Mouse (Mus musculus): Measurements from ENCODE around the gene Pcsk7. TPM values are rescaled to one million over a fixed set of nuclear protein-coding genes. Genes with fewer than 3 reads are reported as not detected.

Gene Pcsk7
- polyA plus RNA-seq, 1 experiment from 2014 or later = 16.4 TPM

- Histone ChIP-seq H3K27ac (replicated peaks) (no peak overlapping the region), H3K27me3 (replicated peaks) (no peaks in the 10 kb centered on the region), H3K4me2 (no peak overlapping the region), H3K4me3 (no peak overlapping the region), H3K9me3 (no peaks in the 10 kb centered on the region), H3K4me1 (peaks cover 18% of the 10 kb centered on the region), H3K9ac (no peak overlapping the region), H3K36me3 (peaks cover 64% of the 10 kb centered on the region)
- no peak for ATAC-seq (ENCODE audit: extremely low read depth, insufficient number of reproducible peaks, low FRiP score, low TSS enrichment)
- WGBS = 89% methylated on average over 6 of the region's 6 CpGs
Measured at GRCm38 (mm10) chr9:45939794-45940193, 33.5 kb downstream of the Pcsk7 start.

- H3K36me3 ChIP-seq = peaks cover 80% of the 10 kb centered on the region
Measured at GRCm38 (mm10) chr9:45941329-45941888, 35.1 kb downstream of the Pcsk7 start.

GRCm38 (mm10) chr9:45942464-45942863, 36.2 kb downstream of the Pcsk7 start:
- Histone ChIP-seq H3K27me3 (replicated peaks) (no peaks in the 10 kb centered on the region), H3K4me1 (no peaks in the 10 kb centered on the region), H3K4me2 (no peak overlapping the region), H3K9ac (no peak overlapping the region), H3K4me3 (no peak overlapping the region), H3K9me3 (no peaks in the 10 kb centered on the region), H3K36me3 (peaks cover 91% of the 10 kb centered on the region), H3K27ac (replicated peaks) (no peak overlapping the region)
- ATAC-seq (ENCODE audit: extremely low read depth, insufficient number of reproducible peaks, low FRiP score, low TSS enrichment) = no peak
- WGBS = 88% methylated on average over 16 of the region's 16 CpGs

More at GRCm38 (mm10) chr9:45941329-45941888, 35.1 kb downstream of the Pcsk7 start:
- Histone ChIP-seq H3K27ac (replicated peaks) (no peak overlapping the region), H3K4me1 (peaks cover 5% of the 10 kb centered on the region), H3K9ac (no peak overlapping the region), H3K4me3 (no peak overlapping the region), H3K27me3 (replicated peaks) (no peaks in the 10 kb centered on the region), H3K4me2 (no peak overlapping the region), H3K9me3 (no peaks in the 10 kb centered on the region)
- WGBS = 70% methylated on average over 18 of the region's 18 CpGs
- no peak for ATAC-seq (ENCODE audit: extremely low read depth, insufficient number of reproducible peaks, low FRiP score, low TSS enrichment)

GRCm38 (mm10) chr9:45942916-45943315, 36.6 kb downstream of the Pcsk7 start:
- 82% methylated on average over 8 of the region's 8 CpGs for WGBS
- H3K27ac ChIP-seq (replicated peaks) = no peak overlapping the region
- no peaks in the 10 kb centered on the region for H3K27me3 ChIP-seq (replicated peaks)
- no peaks in the 10 kb centered on the region for H3K9me3 ChIP-seq
- no peak overlapping the region for H3K4me2 ChIP-seq
- peaks cover 95% of the 10 kb centered on the region for H3K36me3 ChIP-seq
- no peak overlapping the region for H3K4me3 ChIP-seq
- ATAC-seq (ENCODE audit: extremely low read depth, insufficient number of reproducible peaks, low FRiP score, low TSS enrichment) = no peak
- no peaks in the 10 kb centered on the region for H3K4me1 ChIP-seq
- H3K9ac ChIP-seq = no peak overlapping the region

GRCm38 (mm10) chr9:45943628-45944505, 37.6 kb downstream of the Pcsk7 start:
- Histone ChIP-seq H3K9ac (no peak overlapping the region), H3K4me1 (no peaks in the 10 kb centered on the region), H3K36me3 (peaks cover 95% of the 10 kb centered on the region), H3K27me3 (replicated peaks) (no peaks in the 10 kb centered on the region), H3K4me3 (no peak overlapping the region), H3K27ac (replicated peaks) (no peak overlapping the region), H3K9me3 (no peaks in the 10 kb centered on the region), H3K4me2 (no peak overlapping the region)
- no peak for ATAC-seq (ENCODE audit: extremely low read depth, insufficient number of reproducible peaks, low FRiP score, low TSS enrichment)
- WGBS = 92% methylated on average over 8 of the region's 8 CpGs

GRCm38 (mm10) chr9:45944506-45945400, 38.5 kb downstream of the Pcsk7 start:
- Histone ChIP-seq H3K27ac (replicated peaks) (no peak overlapping the region), H3K9ac (no peak overlapping the region), H3K4me3 (no peak overlapping the region), H3K9me3 (no peaks in the 10 kb centered on the region), H3K27me3 (replicated peaks) (no peaks in the 10 kb centered on the region), H3K4me2 (no peak overlapping the region), H3K4me1 (no peaks in the 10 kb centered on the region), H3K36me3 (peaks cover 95% of the 10 kb centered on the region)
- 80% methylated on average over 13 of the region's 13 CpGs for WGBS
- ATAC-seq (ENCODE audit: extremely low read depth, insufficient number of reproducible peaks, low FRiP score, low TSS enrichment) = no peak

GRCm38 (mm10) chr9:45945721-45946120, 39.4 kb downstream of the Pcsk7 start:
- H3K9ac ChIP-seq = no peak overlapping the region
- no peak for ATAC-seq (ENCODE audit: extremely low read depth, insufficient number of reproducible peaks, low FRiP score, low TSS enrichment)
- H3K4me3 ChIP-seq = no peak overlapping the region
- H3K36me3 ChIP-seq = peaks cover 99% of the 10 kb centered on the region
- no peaks in the 10 kb centered on the region for H3K27me3 ChIP-seq (replicated peaks)
- WGBS = 89% methylated on average over 13 of the region's 13 CpGs
- no peak overlapping the region for H3K27ac ChIP-seq (replicated peaks)
- no peaks in the 10 kb centered on the region for H3K9me3 ChIP-seq
- no peaks in the 10 kb centered on the region for H3K4me1 ChIP-seq
- no peak overlapping the region for H3K4me2 ChIP-seq

GRCm38 (mm10) chr9:45946182-45946871, 40.0 kb downstream of the Pcsk7 start:
- Histone ChIP-seq H3K27ac (replicated peaks) (no peak overlapping the region), H3K4me1 (no peaks in the 10 kb centered on the region), H3K4me3 (no peak overlapping the region), H3K36me3 (peaks cover 99% of the 10 kb centered on the region), H3K9ac (no peak overlapping the region), H3K27me3 (replicated peaks) (no peaks in the 10 kb centered on the region), H3K9me3 (no peaks in the 10 kb centered on the region), H3K4me2 (no peak overlapping the region)
- WGBS = 81% methylated on average over 16 of the region's 16 CpGs
- ATAC-seq (ENCODE audit: extremely low read depth, insufficient number of reproducible peaks, low FRiP score, low TSS enrichment) = no peak

GRCm38 (mm10) chr9:45946872-45947183, 40.5 kb downstream of the Pcsk7 start:
- Histone ChIP-seq H3K36me3 (peaks cover 99% of the 10 kb centered on the region), H3K9me3 (no peaks in the 10 kb centered on the region), H3K4me2 (no peak overlapping the region), H3K4me1 (no peaks in the 10 kb centered on the region), H3K27me3 (replicated peaks) (no peaks in the 10 kb centered on the region), H3K4me3 (no peak overlapping the region), H3K9ac (no peak overlapping the region), H3K27ac (replicated peaks) (no peak overlapping the region)
- ATAC-seq (ENCODE audit: extremely low read depth, insufficient number of reproducible peaks, low FRiP score, low TSS enrichment) = no peak
- 85% methylated on average over 10 of the region's 10 CpGs for WGBS

- Histone ChIP-seq H3K4me3 (no peak overlapping the region), H3K27me3 (replicated peaks) (no peaks in the 10 kb centered on the region), H3K4me2 (no peak overlapping the region), H3K27ac (replicated peaks) (no peak overlapping the region), H3K9me3 (no peaks in the 10 kb centered on the region), H3K9ac (no peak overlapping the region), H3K36me3 (peaks cover 57% of the 10 kb centered on the region), H3K4me1 (peaks cover 31% of the 10 kb centered on the region)
- no peak for ATAC-seq (ENCODE audit: extremely low read depth, insufficient number of reproducible peaks, low FRiP score, low TSS enrichment)
- whole genome bisulfite sequencing = 82% methylated on average over 4 of the region's 4 CpGs
Measured at GRCm38 (mm10) chr9:45952057-45952456, 45.8 kb downstream of the Pcsk7 start.

- no peak for ATAC-seq (ENCODE audit: extremely low read depth, insufficient number of reproducible peaks, low FRiP score, low TSS enrichment)
- no peaks in the 10 kb centered on the region for H3K27me3 ChIP-seq (replicated peaks)
- 78% methylated on average over 7 of the region's 7 CpGs for WGBS
- H3K36me3 ChIP-seq = peaks cover 48% of the 10 kb centered on the region
- H3K9me3 ChIP-seq = no peaks in the 10 kb centered on the region
- H3K9ac ChIP-seq = peak overlapping the region; percentile 95
- peak overlapping the region; percentile 82 for H3K4me2 ChIP-seq
- no peak overlapping the region for H3K27ac ChIP-seq (replicated peaks)
- H3K4me3 ChIP-seq = peak overlapping the region; percentile 77
- H3K4me1 ChIP-seq = peaks cover 32% of the 10 kb centered on the region
Measured at GRCm38 (mm10) chr9:45952890-45953289, 46.6 kb downstream of the Pcsk7 start.

Data from heart, embryonic 13.5 days (tissue).